Mouse (Mus musculus): Measurements from ENCODE around the gene Acadm.

The Acadm gene

DNA sequence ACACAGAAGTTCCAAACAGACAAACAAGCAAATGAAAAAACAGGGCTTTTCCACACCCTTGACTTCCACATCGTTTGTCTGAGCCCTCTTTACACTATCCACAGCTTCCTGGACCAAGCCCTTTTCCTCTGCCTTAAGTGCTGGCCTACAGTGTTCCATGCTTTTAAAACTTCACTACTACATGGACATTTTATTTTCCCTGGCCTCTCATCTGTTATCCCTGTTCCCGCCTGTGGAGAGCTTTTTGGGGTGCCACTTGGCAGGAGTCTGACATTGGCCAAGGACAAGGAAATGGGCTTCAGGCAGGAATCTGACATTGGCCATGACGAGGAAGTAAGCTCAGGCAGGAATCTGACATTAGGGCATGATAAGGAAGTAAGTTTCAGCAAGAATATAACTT lies 41.8 kb downstream of the Acadm start:
- DNase-seq (ENCODE audit: low spot score in 2 of 2), result no peak

DNA sequence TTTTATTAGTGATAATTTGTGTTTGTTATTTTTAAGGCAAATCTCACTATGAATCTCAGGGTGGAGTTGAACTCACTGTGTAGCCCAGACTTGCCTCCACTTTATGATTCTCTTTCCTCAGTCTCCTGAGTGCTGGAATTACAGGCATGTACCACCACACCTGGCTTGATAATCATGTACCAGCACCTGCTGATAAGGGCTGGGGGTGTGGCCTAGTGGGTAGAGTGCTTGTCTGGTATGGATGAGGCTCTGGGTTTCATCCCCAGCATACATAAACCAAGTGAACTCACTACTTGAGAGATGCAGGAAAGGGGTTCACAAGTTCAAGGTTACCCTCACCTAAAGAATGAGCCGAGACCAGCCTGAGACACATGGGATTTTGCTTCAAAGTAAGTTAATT lies 42.5 kb downstream of the Acadm start:
- no peak for DNase-seq (ENCODE audit: low spot score in 2 of 2)

DNA sequence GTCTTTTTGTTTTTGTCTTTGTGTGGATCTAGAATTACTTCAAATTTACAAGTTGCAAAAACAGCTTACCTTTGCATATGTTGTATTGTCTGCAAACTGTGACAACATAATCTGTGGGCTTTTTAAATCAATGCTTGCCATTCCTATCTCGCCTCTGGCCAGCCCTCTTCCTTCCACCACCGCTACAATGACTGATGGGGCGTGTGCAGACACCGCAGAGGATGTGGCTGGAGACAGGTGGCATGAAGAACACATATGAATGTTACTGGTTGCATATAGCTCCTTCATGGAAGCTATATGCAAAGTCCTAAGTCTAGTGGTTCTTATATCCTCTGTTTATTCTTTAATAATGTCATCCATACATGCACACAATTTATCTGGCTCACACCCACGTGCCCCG lies 47.2 kb downstream of the Acadm start:
- DNase-seq (ENCODE audit: low spot score in 2 of 2), result no peak

DNA sequence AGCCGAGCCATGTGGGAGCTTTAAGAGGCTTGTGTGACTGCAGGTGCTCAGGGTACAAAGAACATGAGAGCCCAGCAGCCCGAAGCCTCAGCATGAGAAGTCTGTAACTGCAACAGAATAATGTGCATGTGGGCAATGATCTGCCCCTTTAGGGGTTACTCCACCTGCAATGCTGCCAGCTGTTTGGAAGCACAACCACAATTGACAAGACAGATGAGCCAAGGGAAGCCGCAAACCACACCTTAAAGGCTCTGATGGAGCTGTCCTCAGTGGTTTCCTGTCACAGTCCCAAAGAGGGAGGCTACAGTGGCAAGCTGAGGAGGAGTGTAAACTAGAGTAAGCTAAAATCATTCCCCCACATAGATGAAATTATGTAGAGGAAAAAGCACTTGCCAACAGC lies 49.0 kb downstream of the Acadm start:
- no peak for DNase-seq (ENCODE audit: low spot score in 2 of 2)

DNA sequence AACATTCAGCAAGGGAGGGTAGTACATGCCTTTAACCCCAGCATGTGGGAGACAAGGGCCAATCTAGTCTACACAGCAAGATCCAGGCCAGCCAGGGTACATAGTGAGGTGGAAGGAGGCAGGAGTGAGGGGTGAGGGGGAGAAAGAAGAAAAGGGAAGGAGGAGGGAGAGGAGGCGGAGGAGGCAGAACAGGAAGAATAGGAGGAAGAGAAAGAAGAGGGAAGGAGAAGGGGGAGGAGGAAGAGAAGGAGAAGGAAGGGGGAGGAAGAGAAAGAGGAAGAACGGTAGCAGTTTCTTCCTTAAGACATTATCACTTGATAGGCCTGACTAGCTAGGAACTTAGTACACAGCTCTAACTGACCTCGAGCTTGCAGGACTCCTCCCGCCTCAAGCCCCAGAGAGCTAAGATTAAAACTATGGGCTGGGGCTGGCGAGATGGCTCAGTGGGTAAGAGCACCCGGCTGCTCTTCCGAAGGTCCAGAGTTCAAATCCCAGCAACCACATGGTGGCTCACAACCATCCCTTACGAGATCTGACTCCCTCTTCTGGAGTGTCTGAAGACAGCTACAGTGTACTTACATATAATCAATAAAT lies 55.1 kb downstream of the Acadm start:
- no peak for DNase-seq (ENCODE audit: low spot score in 2 of 2)

DNA sequence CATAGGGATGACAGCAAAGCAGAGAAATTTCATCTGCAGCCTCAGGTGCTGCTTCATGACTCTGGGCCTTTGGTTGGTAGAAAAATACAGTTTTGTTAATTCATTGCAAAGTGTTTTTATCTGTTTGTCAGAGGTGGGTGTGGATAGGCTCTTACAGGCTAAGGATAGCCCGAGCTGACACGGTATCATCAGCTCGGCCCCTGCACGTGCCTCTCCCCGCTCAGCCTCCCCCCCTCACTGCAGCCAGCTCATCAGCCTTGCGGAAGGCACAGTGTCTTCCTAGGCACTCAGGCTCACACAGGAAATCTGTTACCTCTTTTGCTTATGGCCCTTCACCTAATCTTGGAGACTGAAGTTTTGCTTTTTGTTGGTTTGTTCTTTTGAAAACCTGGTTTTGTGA lies 56.3 kb downstream of the Acadm start:
- DNase-seq (ENCODE audit: low spot score in 2 of 2), result no peak

DNA sequence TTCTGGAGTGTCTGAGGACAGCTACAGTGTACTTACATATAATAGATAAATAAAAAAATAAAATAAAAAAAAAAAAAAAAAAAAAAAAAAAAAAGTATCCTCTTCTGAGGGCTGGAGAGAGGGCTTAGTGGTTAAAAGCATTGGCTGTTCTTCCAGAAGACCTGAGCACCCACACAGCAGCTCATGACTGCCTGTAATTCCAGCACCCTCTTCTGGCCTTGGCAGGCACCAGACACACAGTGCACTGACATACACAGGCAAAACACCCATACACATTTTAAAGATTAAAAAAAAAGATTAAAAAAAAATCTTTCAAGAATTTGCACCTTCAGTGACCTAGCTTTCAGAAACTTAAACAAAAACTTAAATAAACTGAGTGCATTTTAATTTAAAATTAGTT lies 58.1 kb downstream of the Acadm start:
- no peak for DNase-seq (ENCODE audit: low spot score in 2 of 2)
